Mouse (Mus musculus): ENCODE measurements around the gene Syne1. TPM values are rescaled to one million over a fixed set of nuclear protein-coding genes. Genes with fewer than 3 reads are reported as not detected.

Syne1 gene
- polyA plus RNA-seq, 1 experiment from 2014 or later: 2.4 TPM

- H3K4me1 ChIP-seq (replicated peaks; ENCODE audit: control insufficient read depth, insufficient read depth, low read length): no peaks in the 10 kb centered on the region
- H3K4me2 ChIP-seq (ENCODE audit: low read depth, low read length, severe bottlenecking): no peak overlapping the region
- WGBS: 87% methylated on average over 6 of the region's 6 CpGs
- H3K27ac ChIP-seq (ENCODE audit: low read depth, low read length): no peak overlapping the region
- no peak for ATAC-seq (replicated peaks; ENCODE audit: low FRiP score)
- no peak overlapping the region for H3K9ac ChIP-seq (ENCODE audit: low read length)
- no peaks in the 10 kb centered on the region for H3K9me3 ChIP-seq (ENCODE audit: control insufficient read depth, low read length)
- no peak overlapping the region for H3K4me3 ChIP-seq (ENCODE audit: low read depth, low read length)
- no peak for DNase-seq (ENCODE audit: low spot score)
- no peaks in the 10 kb centered on the region for H3K27me3 ChIP-seq (ENCODE audit: control insufficient read depth, insufficient read depth, low read length)
- no peaks in the 10 kb centered on the region for H3K36me3 ChIP-seq (ENCODE audit: control insufficient read depth, insufficient read depth, low read length)
Observed at GRCm38 (mm10) chr10:5368266-5368665, 183.0 kb downstream of the Syne1 start.

DNA sequence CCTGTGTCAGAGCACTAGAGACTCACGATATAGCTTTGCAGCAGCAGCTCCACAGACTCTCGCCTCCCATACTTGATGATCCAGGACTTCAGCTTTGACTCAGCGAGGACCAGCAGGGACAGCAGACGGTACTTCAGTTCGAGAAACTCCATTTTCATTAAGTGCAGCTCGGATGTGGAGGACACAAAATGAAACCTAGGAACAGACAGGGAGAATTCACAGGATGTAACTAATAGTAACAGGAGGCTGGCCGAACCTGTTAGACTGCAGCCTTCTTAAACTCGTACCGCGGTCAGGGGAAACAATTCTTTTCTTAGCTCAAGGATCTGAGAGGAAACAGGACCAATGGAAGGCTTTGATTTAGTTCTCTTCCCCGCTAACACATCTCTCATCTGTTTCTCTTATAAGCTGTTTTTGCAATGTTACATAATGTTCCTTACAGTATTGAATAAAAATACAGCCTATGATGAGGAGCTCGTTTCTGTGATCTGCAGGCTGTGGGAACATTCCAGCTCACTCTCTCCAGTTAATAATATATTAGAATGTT is 183.7 kb downstream of the Syne1 start:
- H3K4me1 ChIP-seq (replicated peaks; ENCODE audit: control insufficient read depth, insufficient read depth, low read length): no peaks in the 10 kb centered on the region
- no peaks in the 10 kb centered on the region for H3K36me3 ChIP-seq (ENCODE audit: control insufficient read depth, insufficient read depth, low read length)
- WGBS: 73% methylated on average over 12 of the region's 12 CpGs
- no peaks in the 10 kb centered on the region for H3K9me3 ChIP-seq (ENCODE audit: control insufficient read depth, low read length)
- no peak overlapping the region for H3K27ac ChIP-seq (ENCODE audit: low read depth, low read length)
- DNase-seq (ENCODE audit: low spot score) (no peak), ATAC-seq (replicated peaks; ENCODE audit: low FRiP score) (no peak)
- H3K4me3 ChIP-seq (ENCODE audit: low read depth, low read length): no peak overlapping the region
- no peak overlapping the region for H3K4me2 ChIP-seq (ENCODE audit: low read depth, low read length, severe bottlenecking)
- no peaks in the 10 kb centered on the region for H3K27me3 ChIP-seq (ENCODE audit: control insufficient read depth, insufficient read depth, low read length)
- H3K9ac ChIP-seq (ENCODE audit: low read length): no peak overlapping the region

DNA sequence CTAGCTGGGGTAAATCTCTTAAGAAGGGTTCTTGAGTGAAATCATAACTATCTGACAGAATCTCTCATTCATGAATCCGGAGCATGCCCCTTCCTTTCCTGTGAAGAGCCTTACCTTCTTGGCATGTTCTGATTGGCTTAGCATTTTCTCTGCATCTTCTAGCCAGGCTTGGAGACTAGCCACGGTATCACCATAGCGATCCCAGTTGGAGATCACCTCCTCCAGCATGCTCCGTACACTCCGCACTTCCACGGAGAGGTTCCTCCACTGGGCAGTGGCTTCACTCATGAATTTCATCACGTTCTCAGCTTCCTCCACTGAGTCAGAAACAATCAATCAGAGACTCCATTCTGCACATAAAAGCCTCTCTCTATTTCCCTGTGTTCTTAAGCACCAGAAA is 190.7 kb downstream of the Syne1 start:
- no peaks in the 10 kb centered on the region for H3K9me3 ChIP-seq (ENCODE audit: control insufficient read depth, low read length)
- no peaks in the 10 kb centered on the region for H3K4me1 ChIP-seq (replicated peaks; ENCODE audit: control insufficient read depth, insufficient read depth, low read length)
- no peak overlapping the region for H3K9ac ChIP-seq (ENCODE audit: low read length)
- no peak overlapping the region for H3K4me2 ChIP-seq (ENCODE audit: low read depth, low read length, severe bottlenecking)
- ATAC-seq (replicated peaks; ENCODE audit: low FRiP score) (no peak), DNase-seq (ENCODE audit: low spot score) (no peak)
- no peak overlapping the region for H3K27ac ChIP-seq (ENCODE audit: low read depth, low read length)
- 65% methylated on average over 7 of the region's 7 CpGs for WGBS
- H3K36me3 ChIP-seq (ENCODE audit: control insufficient read depth, insufficient read depth, low read length): no peaks in the 10 kb centered on the region
- H3K4me3 ChIP-seq (ENCODE audit: low read depth, low read length): no peak overlapping the region
- no peaks in the 10 kb centered on the region for H3K27me3 ChIP-seq (ENCODE audit: control insufficient read depth, insufficient read depth, low read length)

DNA sequence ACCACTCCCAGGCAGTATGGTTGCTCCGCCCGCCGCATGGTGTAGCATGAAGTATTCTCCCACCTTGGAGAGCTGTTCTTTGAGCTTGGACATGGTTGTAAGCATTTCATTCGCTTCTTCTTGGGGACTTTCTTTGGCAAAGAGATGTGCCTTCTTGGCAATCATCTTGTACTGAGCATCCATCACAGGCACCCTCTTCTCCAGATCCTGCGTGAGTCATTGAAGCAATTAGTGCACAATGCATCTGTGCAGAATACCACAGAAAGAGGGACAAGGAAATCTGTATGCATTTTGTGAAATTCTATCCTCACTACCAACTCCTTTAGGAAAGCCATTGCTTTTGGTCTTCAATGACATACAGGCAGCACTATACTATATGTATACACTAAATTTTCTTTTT is 194.7 kb downstream of the Syne1 start:
- Histone ChIP-seq H3K4me3 (ENCODE audit: low read depth, low read length) (no peak overlapping the region), H3K27me3 (ENCODE audit: control insufficient read depth, insufficient read depth, low read length) (no peaks in the 10 kb centered on the region), H3K27ac (ENCODE audit: low read depth, low read length) (no peak overlapping the region), H3K4me1 (replicated peaks; ENCODE audit: control insufficient read depth, insufficient read depth, low read length) (no peaks in the 10 kb centered on the region), H3K9me3 (ENCODE audit: control insufficient read depth, low read length) (no peaks in the 10 kb centered on the region), H3K9ac (ENCODE audit: low read length) (no peak overlapping the region), H3K36me3 (ENCODE audit: control insufficient read depth, insufficient read depth, low read length) (no peaks in the 10 kb centered on the region), H3K4me2 (ENCODE audit: low read depth, low read length, severe bottlenecking) (no peak overlapping the region)
- 85% methylated on average over 5 of the region's 5 CpGs for WGBS
- no peak for ATAC-seq (replicated peaks; ENCODE audit: low FRiP score)
- no peak for DNase-seq (ENCODE audit: low spot score)

GRCm38 (mm10) chr10:5353390-5353789 is 197.9 kb downstream of the Syne1 start:
- WGBS: 96% methylated on average over 1 of the region's 1 CpGs
- DNase-seq (ENCODE audit: low spot score): no peak
- H3K4me1 ChIP-seq (replicated peaks; ENCODE audit: control insufficient read depth, insufficient read depth, low read length): no peaks in the 10 kb centered on the region

GRCm38 (mm10) chr10:5346911-5347310 is 204.4 kb downstream of the Syne1 start:
- Histone ChIP-seq H3K4me3 (ENCODE audit: low read depth, low read length) (no peak overlapping the region), H3K4me2 (ENCODE audit: low read depth, low read length, severe bottlenecking) (no peak overlapping the region), H3K9me3 (ENCODE audit: control insufficient read depth, low read length) (no peaks in the 10 kb centered on the region), H3K27ac (ENCODE audit: low read depth, low read length) (no peak overlapping the region), H3K9ac (ENCODE audit: low read length) (no peak overlapping the region), H3K36me3 (ENCODE audit: control insufficient read depth, insufficient read depth, low read length) (no peaks in the 10 kb centered on the region), H3K27me3 (ENCODE audit: control insufficient read depth, insufficient read depth, low read length) (no peaks in the 10 kb centered on the region), H3K4me1 (replicated peaks; ENCODE audit: control insufficient read depth, insufficient read depth, low read length) (no peaks in the 10 kb centered on the region)
- WGBS: 63% methylated on average over 1 of the region's 1 CpGs
- DNase-seq (ENCODE audit: low spot score): no peak
- ATAC-seq (replicated peaks; ENCODE audit: low FRiP score): no peak

More at GRCm38 (mm10) chr10:5353390-5353789, 197.9 kb downstream of the Syne1 start:
- no peaks in the 10 kb centered on the region for H3K36me3 ChIP-seq (ENCODE audit: control insufficient read depth, insufficient read depth, low read length)
- H3K9me3 ChIP-seq (ENCODE audit: control insufficient read depth, low read length): no peaks in the 10 kb centered on the region
- no peaks in the 10 kb centered on the region for H3K27me3 ChIP-seq (ENCODE audit: control insufficient read depth, insufficient read depth, low read length)
- no peak overlapping the region for H3K4me2 ChIP-seq (ENCODE audit: low read depth, low read length, severe bottlenecking)
- H3K9ac ChIP-seq (ENCODE audit: low read length): no peak overlapping the region
- ATAC-seq (replicated peaks; ENCODE audit: low FRiP score): no peak
- H3K27ac ChIP-seq (ENCODE audit: low read depth, low read length): no peak overlapping the region
- H3K4me3 ChIP-seq (ENCODE audit: low read depth, low read length): no peak overlapping the region

- DNase-seq (ENCODE audit: low spot score) (no peak), ATAC-seq (replicated peaks; ENCODE audit: low FRiP score) (no peak)
- no peak overlapping the region for H3K4me2 ChIP-seq (ENCODE audit: low read depth, low read length, severe bottlenecking)
- H3K27ac ChIP-seq (ENCODE audit: low read depth, low read length): no peak overlapping the region
- H3K4me3 ChIP-seq (ENCODE audit: low read depth, low read length): no peak overlapping the region
- no peaks in the 10 kb centered on the region for H3K4me1 ChIP-seq (replicated peaks; ENCODE audit: control insufficient read depth, insufficient read depth, low read length)
- no peaks in the 10 kb centered on the region for H3K9me3 ChIP-seq (ENCODE audit: control insufficient read depth, low read length)
- no peaks in the 10 kb centered on the region for H3K36me3 ChIP-seq (ENCODE audit: control insufficient read depth, insufficient read depth, low read length)
- H3K9ac ChIP-seq (ENCODE audit: low read length): no peak overlapping the region
- WGBS: 65% methylated on average over 4 of the region's 4 CpGs
- H3K27me3 ChIP-seq (ENCODE audit: control insufficient read depth, insufficient read depth, low read length): no peaks in the 10 kb centered on the region
Observed at GRCm38 (mm10) chr10:5343211-5343610, 208.1 kb downstream of the Syne1 start.

GRCm38 (mm10) chr10:5336394-5336793 is 214.9 kb downstream of the Syne1 start:
- Histone ChIP-seq H3K27ac (ENCODE audit: low read depth, low read length) (no peak overlapping the region), H3K4me3 (ENCODE audit: low read depth, low read length) (no peak overlapping the region), H3K4me2 (ENCODE audit: low read depth, low read length, severe bottlenecking) (no peak overlapping the region), H3K4me1 (replicated peaks; ENCODE audit: control insufficient read depth, insufficient read depth, low read length) (no peaks in the 10 kb centered on the region), H3K9ac (ENCODE audit: low read length) (no peak overlapping the region), H3K9me3 (ENCODE audit: control insufficient read depth, low read length) (no peaks in the 10 kb centered on the region), H3K27me3 (ENCODE audit: control insufficient read depth, insufficient read depth, low read length) (no peaks in the 10 kb centered on the region), H3K36me3 (ENCODE audit: control insufficient read depth, insufficient read depth, low read length) (no peaks in the 10 kb centered on the region)
- ATAC-seq (replicated peaks; ENCODE audit: low FRiP score) (no peak), DNase-seq (ENCODE audit: low spot score) (no peak)

GRCm38 (mm10) chr10:5332801-5333200 is 218.5 kb downstream of the Syne1 start:
- no peak overlapping the region for H3K4me3 ChIP-seq (ENCODE audit: low read depth, low read length)
- no peak for DNase-seq (ENCODE audit: low spot score)

More at GRCm38 (mm10) chr10:5332801-5333200, 218.5 kb downstream of the Syne1 start:
- H3K4me2 ChIP-seq (ENCODE audit: low read depth, low read length, severe bottlenecking): no peak overlapping the region
- H3K9me3 ChIP-seq (ENCODE audit: control insufficient read depth, low read length): no peaks in the 10 kb centered on the region
- H3K27me3 ChIP-seq (ENCODE audit: control insufficient read depth, insufficient read depth, low read length): no peaks in the 10 kb centered on the region
- no peaks in the 10 kb centered on the region for H3K4me1 ChIP-seq (replicated peaks; ENCODE audit: control insufficient read depth, insufficient read depth, low read length)
- no peak overlapping the region for H3K27ac ChIP-seq (ENCODE audit: low read depth, low read length)
- no peak overlapping the region for H3K9ac ChIP-seq (ENCODE audit: low read length)
- no peaks in the 10 kb centered on the region for H3K36me3 ChIP-seq (ENCODE audit: control insufficient read depth, insufficient read depth, low read length)
- WGBS: 94% methylated on average over 5 of the region's 5 CpGs
- no peak for ATAC-seq (replicated peaks; ENCODE audit: low FRiP score)
